Mouse (Mus musculus) embryonic facial prominence, embryonic 11.5 days (tissue): ENCODE results near the gene Iqsec2. TPM values are rescaled to one million over a fixed set of nuclear protein-coding genes. Genes with fewer than 3 reads are reported as not detected.
A peak's percentile ranks its signal among the peaks of the same experiment; 100 is the strongest.

ENCODE experiments used
- ATAC-seq: fragments of 200-750 bp; cut with Nextera tagmentation; replicated peaks from 2 replicates; pipeline ENCODE4 v1.8.0; 2017; ENCODE audit warnings: low read depth; ENCODE audit not compliant: insufficient number of reproducible peaks, low FRiP score, low TSS enrichment
- DNase-seq: peaks from one replicate; pipeline ENCODE4 v3.0.0-alpha.2; 2015; ENCODE audit warnings: low spot score
- H3K27ac ChIP-seq: fragments of 300-500 bp; sonication (generic); replicated peaks from 2 replicates; pipeline ENCODE4 v1.5.1; 2014; ENCODE audit warnings: mild to moderate bottlenecking, low read depth, low read length, control low read depth
- H3K27me3 ChIP-seq: fragments of 300-500 bp; sonication (generic); 2 replicates; pipeline ENCODE4 v1.6.1; 2014; ENCODE audit warnings: mild to moderate bottlenecking, low read length, moderate library complexity, mixed read lengths; ENCODE audit not compliant: control insufficient read depth, insufficient read depth
- H3K36me3 ChIP-seq: fragments of 300-500 bp; sonication (generic); replicated peaks from 2 replicates; pipeline ENCODE4 v1.6.1; 2014; ENCODE audit warnings: low read depth, mild to moderate bottlenecking, low read length, moderate library complexity, mixed read lengths; ENCODE audit not compliant: control insufficient read depth, insufficient read depth
- H3K4me1 ChIP-seq: fragments of 300-500 bp; sonication (generic); 2 replicates; pipeline ENCODE4 v1.6.1; 2014; ENCODE audit warnings: low read length, mixed read lengths; ENCODE audit not compliant: control insufficient read depth, insufficient read depth
- H3K4me2 ChIP-seq: fragments of 300-500 bp; sonication (generic); 2 replicates; pipeline ENCODE4 v1.6.1; 2014; ENCODE audit warnings: low read depth, mild to moderate bottlenecking, control low read depth, low read length, moderate library complexity
- H3K4me3 ChIP-seq: fragments of 300-500 bp; sonication (generic); 2 replicates; pipeline ENCODE4 v1.5.1; 2014; ENCODE audit warnings: low read depth, low read length, control low read depth
- H3K9ac ChIP-seq: fragments of 300-500 bp; sonication (generic); replicated peaks from 2 replicates; pipeline ENCODE4 v1.6.1; 2014; ENCODE audit warnings: mild to moderate bottlenecking, control low read depth, low read length
- H3K9me3 ChIP-seq: fragments of 300-500 bp; sonication (generic); replicated peaks from 2 replicates; pipeline ENCODE4 v1.6.1; 2016; ENCODE audit warnings: mild to moderate bottlenecking, low read length, inconsistent platforms, mixed read lengths; ENCODE audit not compliant: control insufficient read depth
- WGBS: fragments of 180-500 bp; shearing (Covaris S2); extraction: QIAGEN DNeasy Blood & Tissue Kit; methylation state at CpG from one replicate; pipeline ENCODE4 v1.1.7; 2014; 5-methylcytosine and 5-hydroxymethylcytosine counted together
- polyA plus RNA-seq: library from polyadenylated mRNA; unstranded; fragments of >200 nt; fragmentation: Nextera tagmentation; extraction: Ambion mirVana; gene quantifications from 2 replicates; pipeline ENCODE4 v1.2.1, GENCODE M21; 2014

Gene Iqsec2
- polyA plus RNA-seq, 1 experiment from 2014 or later = 2.7 TPM

GRCm38 (mm10) chrX:152218529-152218928 lies 74.5 kb downstream of the Iqsec2 start:
- ATAC-seq (no peak), DNase-seq (no peak)
- H3K4me2 ChIP-seq = no peak overlapping the region
- H3K36me3 ChIP-seq = no peaks in the 10 kb centered on the region
- WGBS = 94% methylated on average over 2 of the region's 2 CpGs
- no peak overlapping the region for H3K27ac ChIP-seq
- H3K9me3 ChIP-seq = no peaks in the 10 kb centered on the region
- H3K4me3 ChIP-seq = no peak overlapping the region
- peaks cover 4% of the 10 kb centered on the region for H3K27me3 ChIP-seq
- no peaks in the 10 kb centered on the region for H3K4me1 ChIP-seq
- H3K9ac ChIP-seq = no peak overlapping the region

GRCm38 (mm10) chrX:152221721-152222120 lies 77.7 kb downstream of the Iqsec2 start:
- no peaks in the 10 kb centered on the region for H3K9me3 ChIP-seq
- no peak overlapping the region for H3K9ac ChIP-seq
- no peak overlapping the region for H3K27ac ChIP-seq
- H3K27me3 ChIP-seq = peaks cover 13% of the 10 kb centered on the region
- no peaks in the 10 kb centered on the region for H3K36me3 ChIP-seq
- no peak overlapping the region for H3K4me2 ChIP-seq
- 89% methylated on average over 4 of the region's 4 CpGs for WGBS
- H3K4me3 ChIP-seq = no peak overlapping the region
- H3K4me1 ChIP-seq = no peaks in the 10 kb centered on the region
- ATAC-seq = no peak
- no peak for DNase-seq

GRCm38 (mm10) chrX:152222226-152222625 lies 78.2 kb downstream of the Iqsec2 start:
- no peak overlapping the region for H3K27ac ChIP-seq
- DNase-seq (no peak), ATAC-seq (no peak)
- no peaks in the 10 kb centered on the region for H3K36me3 ChIP-seq
- WGBS = 45% methylated on average over 8 of the region's 9 CpGs
- no peak overlapping the region for H3K4me3 ChIP-seq
- H3K27me3 ChIP-seq = peaks cover 10% of the 10 kb centered on the region
- no peaks in the 10 kb centered on the region for H3K9me3 ChIP-seq
- H3K4me2 ChIP-seq = no peak overlapping the region
- H3K4me1 ChIP-seq = no peaks in the 10 kb centered on the region
- H3K9ac ChIP-seq = no peak overlapping the region

- WGBS = 79% methylated on average over 6 of the region's 6 CpGs
- Histone ChIP-seq H3K36me3 (no peaks in the 10 kb centered on the region), H3K4me3 (no peak overlapping the region), H3K9me3 (no peaks in the 10 kb centered on the region), H3K9ac (no peak overlapping the region), H3K4me2 (no peak overlapping the region), H3K4me1 (no peaks in the 10 kb centered on the region), H3K27me3 (peaks cover 8% of the 10 kb centered on the region), H3K27ac (no peak overlapping the region)
- DNase-seq (no peak), ATAC-seq (0 out of 2 replicates have a peak, but pooled peaks have one; percentile 27)
These were observed 79.2 kb downstream of the Iqsec2 start for GRCm38 (mm10) chrX:152223313-152223712.

GRCm38 (mm10) chrX:152224280-152224679 lies 80.2 kb downstream of the Iqsec2 start:
- Histone ChIP-seq H3K9me3 (no peaks in the 10 kb centered on the region), H3K4me1 (no peaks in the 10 kb centered on the region), H3K9ac (no peak overlapping the region), H3K27ac (no peak overlapping the region), H3K27me3 (peaks cover 8% of the 10 kb centered on the region), H3K36me3 (no peaks in the 10 kb centered on the region), H3K4me3 (no peak overlapping the region), H3K4me2 (no peak overlapping the region)
- ATAC-seq (0 out of 2 replicates have a peak, but pooled peaks have one; percentile 41), DNase-seq (no peak)
- WGBS = 82% methylated on average over 3 of the region's 5 CpGs

GRCm38 (mm10) chrX:152232781-152233763 lies 89.0 kb downstream of the Iqsec2 start, which contains the start of gene Kdm5c:
Gene Kdm5c (plus strand): TSS chrX:152233020.
- Histone ChIP-seq H3K4me2 (peak within 1 kb of the TSS; percentile 54), H3K4me3 (peak within 1 kb of the TSS; percentile 74), H3K27ac (no peak within 1 kb of the TSS; the same call in 1 of the 2 replicates), H3K36me3 (no peaks in the 10 kb centered on the region), H3K9ac (peak within 1 kb of the TSS; percentile 83), H3K9me3 (no peaks in the 10 kb centered on the region), H3K27me3 (no peaks in the 10 kb centered on the region), H3K4me1 (no peaks in the 10 kb centered on the region)
- DNase-seq = peak; percentile 99
- WGBS = 2% methylated on average over 69 of the region's 69 CpGs
- peak; percentile 99 for ATAC-seq

- WGBS = 32% methylated on average over 3 of the region's 3 CpGs
- Histone ChIP-seq H3K4me1 (no peaks in the 10 kb centered on the region), H3K27me3 (no peaks in the 10 kb centered on the region), H3K27ac (no peak overlapping the region), H3K9me3 (no peaks in the 10 kb centered on the region), H3K36me3 (no peaks in the 10 kb centered on the region), H3K4me2 (peak overlapping the region; percentile 54), H3K9ac (peak overlapping the region; percentile 83), H3K4me3 (peak overlapping the region; percentile 74)
- DNase-seq = no peak
- ATAC-seq = no peak
These were observed 90.1 kb downstream of the Iqsec2 start for GRCm38 (mm10) chrX:152234125-152234524.

- no peak overlapping the region for H3K4me3 ChIP-seq
- DNase-seq = no peak
- H3K27ac ChIP-seq = no peak overlapping the region
- no peaks in the 10 kb centered on the region for H3K4me1 ChIP-seq
- H3K9ac ChIP-seq = no peak overlapping the region
- H3K4me2 ChIP-seq = no peak overlapping the region; the same call in 1 of the 2 replicates
- no peaks in the 10 kb centered on the region for H3K27me3 ChIP-seq
- no peaks in the 10 kb centered on the region; the same call in 1 of the 2 replicates for H3K36me3 ChIP-seq
- WGBS = 81% methylated on average over 2 of the region's 2 CpGs
- no peak for ATAC-seq
- H3K9me3 ChIP-seq = no peaks in the 10 kb centered on the region
These were observed 91.7 kb downstream of the Iqsec2 start for GRCm38 (mm10) chrX:152235758-152236157.
